Mouse (Mus musculus) spleen, adult 2 months (tissue): ENCODE measurements around the gene Gcm1.

Source experiments
- CTCF ChIP-seq: fragments of 200-500 bp; IDR thresholded peaks from 2 replicates; pipeline ENCODE4 v1.5.1; 2011; ENCODE audit warnings: mild to moderate bottlenecking, inconsistent platforms; ENCODE audit not compliant: insufficient read depth, insufficient read length, insufficient replicate concordance; ENCODE audit errors: extremely low read depth
- POLR2A ChIP-seq: fragments of 200-500 bp; IDR thresholded peaks from 2 replicates; pipeline ENCODE4 v1.6.1; 2011; ENCODE audit warnings: low read depth, low read length, inconsistent platforms

- TF ChIP-seq CTCF (peak; percentile 56; the same call in 1 of the 2 replicates), POLR2A (no peak)
These were observed 26.9 kb upstream of the Gcm1 start for GRCm38 (mm10) chr9:78024823-78025222.
